Mouse (Mus musculus) retina, postnatal 7 days (tissue): ENCODE measurements at regions not wholly inside any gene's neighbourhood (a gene's known extent, or its start where the extent isn't known, plus 50 kb on each side); places are given as distances from the start of the nearest gene placed in this dataset.

Experiments used
- DNase-seq: peaks from one replicate; pipeline ENCODE4 v3.0.0-alpha.2; 2012; ENCODE audit warnings: low read depth, low spot score

DNA sequence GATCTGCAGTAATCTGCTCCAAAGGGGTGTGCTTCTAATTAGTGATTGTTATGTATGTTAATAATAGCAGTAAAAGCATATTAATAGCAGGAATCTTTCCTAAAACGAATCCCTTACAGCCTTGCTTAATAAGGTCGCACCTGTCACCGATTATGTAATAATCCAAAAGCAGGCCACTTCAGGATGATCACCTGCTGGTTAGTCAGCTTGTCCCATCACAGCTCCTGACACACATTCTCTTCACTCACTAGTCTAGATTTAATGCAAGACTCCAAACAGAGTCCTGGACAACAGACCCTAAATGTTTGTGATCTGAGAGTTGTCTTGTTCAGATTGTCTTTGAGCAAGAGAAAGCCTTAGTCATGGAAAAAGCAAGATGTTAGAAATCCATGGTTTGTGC is 85.2 kb upstream of the Kctd3 start:
- DNase-seq, result no peak

DNA sequence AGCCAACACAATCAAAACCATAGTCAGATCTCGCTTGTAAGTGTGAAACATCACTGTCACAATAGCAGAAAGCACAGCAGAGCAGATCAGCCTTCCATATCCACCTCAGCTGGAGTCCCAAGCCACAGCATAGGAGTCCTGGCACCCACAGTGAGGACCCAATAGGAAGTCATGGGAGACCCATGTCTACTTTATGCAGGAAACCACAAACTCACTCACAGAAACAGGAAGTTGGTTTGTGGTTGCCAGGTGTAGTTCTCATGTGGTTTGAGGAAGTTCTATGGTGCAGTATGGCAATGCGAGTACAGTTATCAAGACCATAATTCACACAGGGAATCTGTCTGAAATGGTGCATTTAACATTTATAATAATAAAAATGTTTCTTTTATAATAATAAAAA is 77.6 kb upstream of the Kctd3 start:
- DNase-seq, result no peak

DNA sequence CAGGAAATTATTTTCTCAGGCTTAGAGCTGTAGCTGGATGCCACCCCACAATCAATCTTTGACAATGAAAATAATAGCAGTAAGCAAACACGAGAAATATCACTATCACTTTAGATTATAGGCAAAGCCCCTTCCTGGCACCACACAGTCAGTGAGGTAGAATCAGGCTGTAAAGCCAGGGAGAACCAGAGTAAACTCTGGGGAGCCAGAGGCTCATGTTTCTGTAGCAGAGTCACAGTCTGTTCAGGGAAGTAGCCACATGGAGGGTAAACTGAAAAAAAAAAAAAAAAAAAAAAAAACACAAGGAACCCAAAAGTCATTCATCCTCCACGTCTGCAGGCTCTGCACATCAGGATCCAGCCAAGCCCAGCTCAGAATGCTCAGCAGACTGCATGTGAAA is 73.6 kb upstream of the Kctd3 start:
- DNase-seq, result no peak

DNA sequence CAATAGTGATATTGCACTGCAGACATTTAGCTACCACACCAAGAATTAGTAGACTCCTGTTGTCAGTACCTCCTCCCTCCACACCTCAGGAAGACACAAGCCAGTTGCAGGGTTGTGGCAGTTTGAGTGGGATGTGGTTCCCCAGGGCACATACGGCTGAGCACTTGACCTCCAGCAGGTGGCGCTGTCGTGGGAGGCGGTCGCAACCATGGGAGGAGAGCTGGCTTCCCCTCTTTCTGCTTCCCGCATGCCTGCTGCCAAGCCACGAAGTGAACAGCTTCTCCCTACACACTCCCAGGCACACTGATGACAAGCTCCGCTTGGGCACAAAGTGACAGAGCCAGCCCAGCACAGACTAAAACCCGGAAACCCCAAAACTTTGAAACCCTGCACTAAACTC is 73.2 kb upstream of the Kctd3 start:
- DNase-seq, result peak; percentile 29

DNA sequence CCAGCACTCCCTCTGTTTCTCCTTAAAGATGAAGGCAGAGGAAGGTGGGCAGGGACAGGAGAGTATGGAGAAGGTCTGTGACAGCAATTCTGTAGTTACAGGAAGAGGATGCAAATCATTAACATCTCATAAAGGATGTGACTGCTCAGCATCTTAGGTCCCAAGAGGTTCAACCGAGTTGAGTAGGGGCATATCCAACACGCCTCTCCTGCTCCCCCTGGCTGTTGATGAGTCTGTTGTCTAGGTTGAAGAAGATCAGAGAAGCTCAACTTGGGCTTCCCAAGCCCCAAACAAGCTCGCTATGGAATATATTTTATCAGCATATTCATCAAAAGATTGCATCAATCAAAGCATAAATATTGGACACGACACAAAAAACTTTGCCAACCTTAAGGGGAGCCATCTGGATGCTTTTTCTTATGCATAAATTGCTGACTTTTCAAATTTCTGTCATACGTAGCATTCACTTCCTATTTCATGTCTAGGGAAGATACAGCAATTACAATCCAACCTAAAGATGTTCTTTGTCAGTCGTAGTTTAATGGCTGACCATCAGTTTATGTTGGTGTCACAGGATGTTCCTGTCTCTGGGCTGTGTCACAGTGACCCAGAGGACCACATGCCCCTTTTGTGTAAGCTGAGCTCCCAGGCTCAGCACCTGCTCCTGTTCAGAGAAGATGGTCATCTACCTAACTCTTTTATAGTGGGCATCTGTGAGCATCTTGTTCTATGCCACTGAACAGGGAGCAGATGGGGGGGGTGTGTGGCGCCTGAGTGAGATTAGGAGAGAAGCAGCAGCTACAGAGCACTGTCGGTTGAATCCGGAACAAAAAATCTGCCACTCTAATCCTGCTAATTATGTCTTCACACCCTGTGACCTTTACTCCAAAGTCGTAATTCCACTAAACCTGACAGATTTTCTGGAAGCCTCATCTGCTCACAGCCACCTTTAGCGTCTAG is 72.1 kb upstream of the Kctd3 start:
- peak; percentile 23 for DNase-seq

DNA sequence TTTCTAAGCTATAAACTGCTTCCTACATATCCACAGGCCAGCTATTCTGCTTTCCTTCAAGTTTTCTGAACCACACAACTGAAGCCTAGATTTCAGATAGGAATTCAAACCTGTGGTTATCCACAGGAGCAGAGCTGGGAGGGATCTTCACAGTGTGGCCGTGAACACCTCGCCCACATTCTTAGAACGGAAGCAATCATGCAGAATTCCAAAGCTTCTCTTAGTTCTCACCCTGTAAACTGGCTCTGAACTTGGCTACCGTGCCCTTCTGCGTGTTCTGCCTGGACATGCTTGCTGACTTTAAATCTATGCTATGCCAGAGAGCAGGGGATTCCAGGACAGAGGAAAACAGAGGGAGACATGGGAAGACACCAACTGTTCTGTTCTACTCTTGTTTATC is 70.2 kb upstream of the Kctd3 start:
- DNase-seq, result no peak

DNA sequence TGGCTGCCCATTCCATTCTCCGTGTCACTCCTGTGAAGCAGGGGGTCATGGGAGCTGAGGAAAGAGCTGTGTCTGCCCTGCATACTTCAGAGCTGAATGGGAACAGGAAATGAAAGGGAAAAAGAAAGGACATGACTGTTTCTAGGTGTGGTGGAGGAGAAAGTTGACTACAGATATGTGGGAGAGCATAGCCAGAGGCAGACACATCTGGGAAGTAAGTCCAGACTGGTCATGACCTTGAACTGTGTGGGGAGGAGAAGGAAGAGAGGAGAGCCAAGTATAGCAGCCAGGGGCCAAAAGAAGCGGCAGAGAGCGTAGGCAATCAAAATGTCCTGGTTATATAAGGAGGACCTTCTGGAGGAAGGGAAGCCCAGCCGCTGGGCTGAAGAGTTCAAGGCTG is 68.6 kb upstream of the Kctd3 start:
- no peak for DNase-seq

DNA sequence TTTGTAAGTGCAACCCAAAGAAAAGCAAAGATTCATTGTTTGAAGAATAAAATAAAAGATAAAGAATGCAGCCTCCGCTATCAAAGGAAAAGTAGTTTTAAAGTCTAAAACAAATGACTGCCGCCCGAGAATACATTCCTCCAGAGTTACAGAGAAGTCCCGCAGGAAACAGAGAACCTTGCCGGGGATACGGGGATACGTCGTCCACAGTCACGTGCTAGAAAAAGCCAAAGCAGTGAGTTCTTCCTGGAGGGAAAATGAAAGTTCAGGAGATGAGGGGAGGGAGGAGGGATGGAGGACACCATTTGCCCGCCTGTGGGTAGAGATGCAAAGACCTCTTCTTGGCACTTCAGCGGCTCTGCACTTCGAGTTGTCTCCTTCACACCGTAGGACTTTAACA is 68.0 kb upstream of the Kctd3 start:
- no peak for DNase-seq

DNA sequence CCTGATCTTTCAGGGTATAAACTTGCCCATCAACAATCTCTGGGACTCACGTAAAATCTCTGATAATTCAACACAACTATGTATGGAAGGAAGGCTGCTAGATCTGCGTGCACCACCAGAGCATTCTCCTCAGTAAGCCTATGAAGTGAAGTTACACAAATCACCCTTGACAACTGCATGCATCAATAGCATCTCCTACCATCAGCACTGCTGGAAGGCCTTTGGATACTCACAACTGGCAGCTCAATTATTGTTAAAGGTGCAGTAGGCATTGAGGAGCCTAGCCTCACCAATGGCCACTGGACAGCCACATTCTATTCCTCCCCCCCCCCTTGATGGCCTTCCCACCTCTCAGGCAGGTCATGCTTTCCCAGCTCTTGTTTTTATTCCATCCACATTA is 64.9 kb upstream of the Kctd3 start:
- no peak for DNase-seq

DNA sequence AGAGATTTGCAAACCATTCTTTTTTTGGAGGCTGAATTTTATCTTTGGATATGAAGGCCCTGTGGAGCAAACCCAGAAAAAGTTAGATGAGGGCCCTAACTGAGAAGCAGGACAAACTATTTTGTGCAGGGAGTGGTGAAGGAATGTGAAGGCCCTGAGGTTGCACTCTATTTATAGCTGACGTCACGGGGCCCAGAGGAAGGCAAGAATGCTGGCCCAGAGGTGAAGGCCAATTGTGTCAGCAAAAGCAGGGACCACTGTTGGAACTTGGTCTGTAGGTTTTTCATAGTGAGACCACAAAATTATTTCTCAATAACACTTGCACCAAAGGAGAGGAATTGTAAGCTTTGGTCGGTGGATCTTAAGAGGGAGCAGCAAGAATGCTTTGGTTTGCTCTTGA is 60.6 kb upstream of the Kctd3 start:
- DNase-seq, result no peak

DNA sequence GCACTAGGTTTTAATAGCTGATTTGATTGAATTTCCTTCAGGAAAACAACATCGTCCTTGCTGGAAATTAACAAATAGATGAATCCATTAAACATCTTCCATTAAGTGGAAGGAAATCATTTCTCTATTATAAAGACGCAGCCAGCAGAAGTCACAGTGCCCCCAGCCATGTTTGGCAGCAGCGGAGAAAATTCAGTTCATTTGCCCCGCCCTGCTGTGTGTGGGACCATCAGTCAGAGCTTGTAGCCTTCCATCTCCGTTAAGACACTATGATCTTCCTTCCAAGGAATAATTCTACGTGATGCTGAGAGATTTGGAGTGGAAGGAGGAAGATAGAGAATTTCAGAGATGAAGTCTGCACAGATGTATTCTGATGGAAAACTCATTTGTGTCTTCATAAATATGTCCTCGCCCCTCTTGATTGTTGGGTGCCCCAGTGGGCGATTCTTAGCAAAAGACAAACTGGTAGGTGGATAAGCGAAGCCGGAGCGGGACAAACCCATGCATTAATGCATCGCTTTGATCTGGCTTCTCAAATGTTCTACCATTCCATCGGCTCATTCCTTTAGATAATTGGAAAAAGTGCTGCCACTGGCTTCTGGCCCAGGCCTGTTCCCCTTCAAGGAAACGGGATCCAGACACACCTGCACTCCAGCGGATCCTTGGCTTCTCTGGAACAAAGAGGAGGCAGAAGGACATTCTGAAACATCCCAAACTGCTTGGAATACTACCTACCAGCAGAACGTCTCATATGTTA is 59.7 kb upstream of the Kctd3 start:
- DNase-seq, result no peak

DNA sequence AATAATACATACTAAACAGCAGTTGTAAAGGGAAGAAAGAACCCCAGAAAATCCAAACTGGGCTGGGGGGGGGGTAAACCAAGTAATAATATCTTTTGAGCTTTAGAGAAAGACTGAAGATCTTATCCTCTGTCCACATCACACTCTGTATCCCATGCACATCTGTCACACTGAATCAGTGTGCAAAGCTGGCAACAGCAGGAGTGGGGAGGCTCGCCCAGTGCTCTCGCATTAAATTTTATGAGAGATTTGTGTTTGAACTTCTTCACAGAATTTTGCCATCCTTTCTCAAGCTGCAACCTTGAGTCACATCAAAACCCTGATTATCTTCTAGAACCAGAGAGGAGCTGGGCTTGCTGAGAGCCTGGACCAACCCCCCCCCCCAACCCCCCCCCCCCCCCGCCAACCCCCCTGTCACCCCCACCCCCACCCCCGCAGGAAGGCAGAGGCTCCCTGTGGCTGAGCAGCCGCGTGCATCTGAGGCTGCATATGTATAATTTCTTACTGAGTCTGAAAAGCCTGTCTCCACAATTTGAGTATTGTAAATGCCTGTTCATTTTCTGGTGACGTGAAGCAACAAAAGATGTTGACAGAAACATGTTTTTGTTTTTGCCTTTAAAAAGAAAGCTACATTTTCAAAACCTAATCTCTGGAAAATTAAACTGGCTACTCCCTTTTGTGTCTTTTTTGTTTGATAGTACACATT is 59.0 kb upstream of the Kctd3 start:
- no peak for DNase-seq

DNA sequence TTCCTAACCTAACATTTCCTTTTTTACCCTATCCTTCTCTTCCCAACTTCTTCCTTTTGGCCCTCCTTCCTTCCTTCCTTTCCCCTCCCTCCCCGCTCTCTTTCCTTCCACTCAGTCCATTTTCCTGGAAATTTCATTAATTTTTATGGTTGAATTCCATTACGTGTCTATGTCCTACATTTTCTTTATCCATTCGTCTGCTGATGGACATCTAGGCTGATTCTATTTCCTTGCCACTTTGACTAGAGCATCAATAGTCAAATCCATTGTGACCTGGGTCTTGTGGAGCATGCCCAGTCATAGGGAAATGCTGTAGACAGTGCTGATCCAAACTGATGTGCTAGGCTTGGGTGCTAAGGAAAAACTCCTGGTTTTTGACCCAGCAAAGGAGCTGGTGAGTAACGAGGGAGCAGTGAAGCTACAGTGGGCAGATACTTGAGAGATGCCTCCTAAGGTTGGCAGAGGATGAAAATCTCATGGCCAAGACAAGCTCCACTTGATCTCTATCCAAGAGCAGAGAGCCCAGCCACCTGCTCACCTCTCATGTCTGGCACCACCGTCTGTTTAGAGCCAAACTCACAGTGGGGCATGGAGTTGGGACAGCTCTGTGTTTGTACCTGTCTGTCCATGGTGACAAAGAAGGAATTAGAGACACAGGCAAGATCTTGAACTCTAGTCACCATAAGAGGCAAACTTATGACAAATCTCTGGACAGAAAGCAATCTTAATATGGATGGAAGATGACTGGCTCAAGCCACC is 57.7 kb upstream of the Kctd3 start:
- DNase-seq, result no peak

DNA sequence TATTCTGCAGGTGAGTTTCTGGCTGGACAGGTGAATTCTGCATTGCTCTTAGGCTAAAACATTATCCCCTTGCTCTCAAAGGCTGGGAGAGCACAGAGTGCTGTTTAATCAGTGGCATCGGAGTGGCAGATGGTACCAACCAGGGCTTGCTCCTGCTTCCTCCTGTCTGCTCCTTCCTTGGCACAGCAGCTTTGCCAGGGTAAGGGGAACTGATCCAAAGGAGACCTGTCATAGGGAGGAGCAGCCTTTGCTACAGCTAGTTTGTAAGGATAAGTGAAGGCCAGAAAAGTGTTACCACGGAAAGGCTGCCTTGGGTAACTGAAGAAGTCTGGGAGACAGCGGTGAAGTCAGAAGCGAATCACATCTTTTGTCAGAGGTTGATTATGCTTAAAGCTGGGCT is 57.0 kb upstream of the Kctd3 start:
- DNase-seq, result no peak

DNA sequence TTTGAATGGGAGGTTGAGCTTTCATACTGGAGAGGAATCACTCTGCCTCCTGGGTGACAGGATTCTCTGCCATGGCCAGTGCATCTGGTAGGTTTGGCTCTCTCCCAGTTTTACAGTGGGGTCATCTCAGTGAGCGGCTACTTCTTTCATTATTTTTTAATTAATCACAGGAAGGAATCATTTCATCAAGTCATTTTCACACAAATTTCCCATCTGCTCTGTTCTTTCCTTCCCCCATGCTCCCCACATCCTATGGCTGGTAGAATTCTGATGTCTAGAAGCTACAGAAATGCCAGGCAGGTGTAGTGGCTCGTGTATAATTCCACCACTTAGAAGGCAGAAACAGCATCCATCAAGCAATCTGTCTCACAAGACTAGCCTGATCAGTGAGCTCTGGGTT is 56.1 kb upstream of the Kctd3 start:
- DNase-seq, result no peak

DNA sequence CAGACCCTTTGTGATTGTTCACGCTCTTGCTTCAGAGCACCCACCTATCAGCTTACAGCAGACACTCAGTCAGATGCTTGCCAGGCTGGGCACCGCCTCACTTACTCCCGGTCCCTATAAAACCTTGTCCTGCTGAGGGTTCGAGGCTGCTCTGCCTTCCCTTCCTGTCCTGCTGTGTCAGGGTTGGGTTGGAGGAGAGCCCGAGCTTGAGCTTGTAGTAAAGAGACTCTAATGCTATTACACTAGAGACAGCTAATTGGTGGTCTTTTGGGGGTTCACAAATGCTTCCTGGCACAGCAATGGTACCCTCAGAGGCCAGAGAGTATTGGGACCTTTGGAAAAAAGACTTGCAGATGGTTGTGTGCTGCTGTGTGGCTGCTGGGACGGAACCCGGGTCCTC is 55.6 kb upstream of the Kctd3 start:
- DNase-seq, result no peak
